Mouse (Mus musculus): ENCODE results near the gene Uhrf2.

DNA sequence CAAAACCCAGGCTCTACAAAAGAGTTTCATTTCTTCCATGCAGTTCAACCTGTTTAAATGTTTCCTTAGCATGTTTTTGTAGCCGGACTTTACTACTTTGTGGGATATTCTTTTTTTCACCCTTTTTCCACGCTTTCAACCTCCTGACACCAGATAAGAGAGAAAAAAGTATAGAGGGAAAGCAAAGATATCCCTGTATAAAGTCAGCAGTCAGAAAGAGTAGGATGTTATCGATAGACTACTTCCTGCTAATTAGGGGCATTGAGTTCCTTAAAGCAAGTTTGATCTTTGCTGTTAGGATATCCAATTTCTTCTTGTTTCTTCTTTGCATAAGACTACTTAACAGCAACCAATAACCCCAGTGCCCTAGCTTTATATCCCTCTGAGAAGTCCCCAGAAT lies 21.2 kb downstream of the Uhrf2 start:
- no peak for TF ChIP-seq CTCF (IDR thresholded peaks at IDR 0.05; ENCODE audit: extremely low read depth, insufficient read length, insufficient replicate concordance, low read depth, low read length)
- no peak for TF ChIP-seq POLR2A (IDR thresholded peaks at IDR 0.05; ENCODE audit: low read depth, low read length)

Measured in small intestine, adult 2 months (tissue).